Mouse (Mus musculus): ENCODE measurements around the gene Rwdd2a. TPM values are rescaled to one million over a fixed set of nuclear protein-coding genes. Genes with fewer than 3 reads are reported as not detected.

The Rwdd2a gene
- 12.0 TPM for polyA plus RNA-seq (2014; fragmentation: Illumina TruSeq; extraction: RNeasy Lipid Tissue Mini Kit (QIAGEN cat#74804); ENCODE audit: low read depth, low replicate concordance)

GRCm38 (mm10) chr9:86571540-86572135, at the start of gene Rwdd2a, which contains the start of gene Pgm3:
Gene Rwdd2a (plus strand): TSS chr9:86571991.
Gene Pgm3 (minus strand): TSS chr9:86571842.

Other genes starting within 250 kb of the Rwdd2a start
- gene Ube2cbp, start 107.0 kb upstream of the Rwdd2a start, polyA plus RNA-seq (2014; fragmentation: Illumina TruSeq; extraction: RNeasy Lipid Tissue Mini Kit (QIAGEN cat#74804); ENCODE audit: low read depth, low replicate concordance), result 2.3 TPM
- gene Dop1a, start 104.8 kb upstream of the Rwdd2a start, polyA plus RNA-seq (2014; fragmentation: Illumina TruSeq; extraction: RNeasy Lipid Tissue Mini Kit (QIAGEN cat#74804); ENCODE audit: low read depth, low replicate concordance), result 24.6 TPM
- gene Pgm3, start 149 bp upstream of the Rwdd2a start, polyA plus RNA-seq (2014; fragmentation: Illumina TruSeq; extraction: RNeasy Lipid Tissue Mini Kit (QIAGEN cat#74804); ENCODE audit: low read depth, low replicate concordance), result 37.7 TPM
- gene Me1, start 124.0 kb downstream of the Rwdd2a start, polyA plus RNA-seq (2014; fragmentation: Illumina TruSeq; extraction: RNeasy Lipid Tissue Mini Kit (QIAGEN cat#74804); ENCODE audit: low read depth, low replicate concordance), result 3,622 TPM
- 575 TPM for gene Prss35, start 171.7 kb downstream of the Rwdd2a start, polyA plus RNA-seq (2014; fragmentation: Illumina TruSeq; extraction: RNeasy Lipid Tissue Mini Kit (QIAGEN cat#74804); ENCODE audit: low read depth, low replicate concordance)

All from adrenal gland, adult 10 weeks (tissue).